Mouse (Mus musculus) kidney, adult 11 months (tissue): ENCODE measurements around the gene Usp32.
"Not testable (repeated sequence)": the region's sequence is repeated elsewhere in the genome, so short reads cannot be mapped to it uniquely, and the experiment has no call there.

Source experiments
- DNase-seq: peaks from one replicate; pipeline ENCODE4 v3.0.0; 2022

The Usp32 gene

GRCm38 (mm10) chr11:85139581-85140540, at the start of gene Usp32:
Gene Usp32, minus strand, starts transcription at chr11:85140161.
- DNase-seq = peak; percentile 97

GRCm38 (mm10) chr11:85189110-85189509, 49.1 kb upstream of the Usp32 start:
- no peak for DNase-seq

DNA sequence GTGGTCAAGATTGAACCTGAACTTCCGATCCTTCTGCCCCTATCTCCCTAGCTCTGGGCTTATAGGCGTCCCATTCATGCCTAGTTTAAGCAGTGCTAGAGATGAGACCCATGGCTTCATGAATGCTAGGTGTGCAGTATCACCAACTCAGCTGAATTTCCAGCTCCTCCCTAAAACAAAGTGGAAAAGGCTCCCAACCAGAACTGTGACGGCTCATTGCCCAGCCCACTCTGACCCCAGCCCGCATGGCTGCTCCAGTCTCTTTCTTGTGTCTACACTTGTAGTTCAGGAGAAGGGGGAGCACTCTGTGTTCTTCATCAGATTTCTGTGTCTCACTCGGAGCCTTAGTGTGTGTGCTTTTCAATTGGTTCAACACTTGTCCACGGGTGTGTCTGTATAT, 44.9 kb upstream of the Usp32 start:
- DNase-seq = no peak

GRCm38 (mm10) chr11:85184082-85184481, 44.1 kb upstream of the Usp32 start:
- peak; percentile 26 for DNase-seq

DNA sequence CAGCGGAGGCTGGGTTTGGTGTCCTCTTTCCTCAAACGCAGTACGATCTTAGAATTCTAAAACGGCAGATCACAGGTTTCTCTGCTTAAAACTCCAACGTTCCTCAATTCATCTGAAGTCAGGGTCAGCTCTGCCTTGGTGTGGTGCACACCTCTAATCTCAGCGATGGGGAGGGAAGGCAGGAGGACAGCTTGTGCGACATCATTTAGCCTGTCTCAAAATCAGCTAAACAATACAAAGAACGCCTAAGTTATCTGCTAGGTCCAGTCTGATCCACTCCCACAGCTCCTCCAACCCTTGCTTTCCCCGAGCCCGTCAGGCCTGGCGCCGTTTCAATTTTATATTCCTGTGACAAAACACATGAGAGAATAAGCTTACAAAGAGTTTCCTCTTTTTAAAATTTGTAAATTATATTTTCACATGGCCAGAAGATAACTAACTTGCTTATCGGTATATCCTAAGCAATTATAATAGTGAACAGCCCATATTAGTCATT, 43.4 kb upstream of the Usp32 start:
- no peak for DNase-seq

DNA sequence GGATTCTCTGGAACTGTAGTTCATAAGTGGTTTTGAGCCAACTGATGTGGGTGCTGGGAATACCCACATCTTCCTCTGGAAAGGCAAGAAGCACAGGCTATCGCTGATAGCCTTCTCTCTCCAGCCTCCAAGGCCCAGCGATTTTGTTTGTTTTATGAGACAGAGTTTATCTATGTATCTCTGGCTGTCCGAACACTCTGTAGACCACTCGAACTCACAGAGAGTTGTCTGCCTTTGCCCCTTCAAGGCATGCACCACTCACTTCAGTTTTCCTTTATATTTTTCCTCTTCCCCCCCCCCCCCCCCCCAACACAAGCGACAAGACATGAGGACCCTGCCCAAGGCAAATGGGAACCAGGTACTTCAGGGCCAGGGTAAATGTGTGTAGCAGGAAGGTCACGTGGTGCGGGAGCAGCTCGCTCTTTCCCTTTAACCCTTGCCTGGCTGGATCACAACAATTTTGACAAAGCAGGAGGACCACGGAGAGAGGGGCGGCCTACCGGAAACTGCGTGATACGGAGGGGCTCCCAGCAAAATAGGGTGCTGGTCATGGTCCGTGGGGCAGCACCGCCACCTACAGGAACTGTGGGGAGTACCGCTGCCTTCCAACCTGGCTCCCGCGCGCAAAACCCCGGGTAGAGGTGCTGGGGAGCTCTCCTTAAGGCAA, 42.8 kb upstream of the Usp32 start:
- peak; percentile 36 for DNase-seq

GRCm38 (mm10) chr11:85178413-85178812, 38.5 kb upstream of the Usp32 start:
- no peak for DNase-seq

- no peak for DNase-seq
Measured at GRCm38 (mm10) chr11:85177761-85178160, 37.8 kb upstream of the Usp32 start.

GRCm38 (mm10) chr11:85175941-85176340, 36.0 kb upstream of the Usp32 start:
- no peak for DNase-seq

GRCm38 (mm10) chr11:85170833-85171232, 30.9 kb upstream of the Usp32 start:
- DNase-seq = peak; percentile 9

DNA sequence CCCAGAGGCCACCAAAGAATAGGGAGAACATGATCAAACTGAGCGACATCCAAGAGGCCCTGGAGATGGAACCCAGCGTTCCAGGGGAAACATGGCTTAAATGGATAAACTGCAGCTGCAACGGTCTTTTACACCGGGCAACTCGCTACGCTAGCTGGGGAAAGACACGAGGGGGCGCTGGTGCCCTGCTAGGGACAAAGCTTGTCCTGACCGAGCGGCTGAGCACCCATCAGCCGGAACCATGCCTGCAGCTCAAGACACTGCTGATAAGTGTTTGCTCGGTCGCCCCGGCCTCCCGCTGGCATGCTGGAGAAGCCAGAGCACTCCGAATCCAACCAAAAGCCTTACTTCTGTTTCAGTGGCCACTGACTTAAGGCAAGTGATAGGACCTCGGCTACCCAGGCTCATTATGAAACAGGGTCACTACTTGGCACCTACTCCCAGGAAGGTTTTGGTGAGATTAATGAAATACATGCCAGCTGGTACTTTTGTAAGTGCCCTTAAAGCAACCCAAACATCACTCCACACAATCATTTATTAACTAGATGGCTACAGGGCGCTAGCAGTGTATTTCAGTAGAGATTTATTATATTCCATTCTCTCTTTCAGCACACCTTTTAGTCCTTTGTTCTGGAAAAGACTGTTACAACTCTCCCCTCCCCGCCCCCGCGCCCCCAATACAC, 30.2 kb upstream of the Usp32 start, which contains the start of gene 1700125H20Rik:
1700125H20Rik (plus strand) TSS at position 347 of the 683 bp plus-strand sequence.
- DNase-seq = peak; percentile 88

DNA sequence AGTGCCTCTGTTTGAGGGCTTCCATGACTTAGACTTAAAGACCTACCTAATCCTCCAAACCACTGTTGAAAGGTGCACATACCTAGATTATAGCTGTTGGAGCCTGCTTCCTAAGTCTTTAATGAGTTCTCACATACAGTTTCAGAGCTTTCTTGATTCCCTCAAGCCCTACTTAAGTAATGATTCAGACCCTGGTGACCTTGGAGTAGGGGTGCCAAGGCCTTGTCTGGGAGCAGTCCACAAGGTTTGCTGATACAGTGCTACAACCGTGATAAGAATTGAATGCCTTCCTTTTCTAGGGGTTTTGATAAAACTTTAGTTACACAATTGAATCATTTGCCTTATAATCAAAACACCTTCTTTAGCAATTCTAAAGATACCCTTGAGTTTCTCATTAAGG, 27.5 kb upstream of the Usp32 start:
- no peak for DNase-seq

DNA sequence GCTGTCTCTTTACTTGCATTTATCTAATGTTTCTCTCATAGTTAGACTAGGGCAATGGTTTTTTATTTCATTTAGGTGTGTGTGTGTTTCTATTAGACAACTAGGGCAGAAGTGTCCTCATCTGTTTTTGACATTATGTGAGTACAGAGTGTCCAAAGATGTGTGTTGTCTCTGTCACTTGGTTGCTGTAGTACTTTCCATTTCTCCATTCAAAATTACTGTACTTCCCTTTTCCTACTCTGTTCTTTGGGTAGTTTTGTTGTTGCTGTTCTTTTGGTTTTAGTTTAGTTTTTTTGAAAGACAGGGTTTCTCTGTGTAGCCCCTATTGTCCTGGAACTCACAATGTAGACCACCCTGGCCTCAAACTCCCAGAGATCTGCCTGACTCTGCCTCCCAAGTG, 24.4 kb upstream of the Usp32 start:
- DNase-seq = no peak

GRCm38 (mm10) chr11:85163014-85163413, 23.1 kb upstream of the Usp32 start:
- not testable (repeated sequence) for DNase-seq

DNA sequence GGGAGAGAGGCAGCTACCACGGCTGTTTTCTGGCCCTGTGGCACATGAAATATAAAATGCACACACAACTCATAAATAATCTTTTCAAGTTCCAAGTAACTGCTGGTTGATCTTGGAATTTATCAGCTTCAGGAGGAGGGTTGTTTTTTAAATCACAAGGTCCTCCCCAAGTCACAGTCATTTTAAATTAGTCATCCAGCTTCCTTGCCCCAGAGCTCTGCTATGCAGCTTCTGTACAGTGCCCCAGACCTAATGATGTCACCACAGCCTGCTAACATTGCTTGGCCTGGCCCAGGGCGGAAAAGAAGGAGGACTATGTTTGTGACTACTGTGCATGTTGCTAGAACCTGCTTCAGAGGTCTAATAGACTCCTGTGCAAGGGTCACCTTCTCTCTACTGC, 17.3 kb upstream of the Usp32 start:
- no peak for DNase-seq

DNA sequence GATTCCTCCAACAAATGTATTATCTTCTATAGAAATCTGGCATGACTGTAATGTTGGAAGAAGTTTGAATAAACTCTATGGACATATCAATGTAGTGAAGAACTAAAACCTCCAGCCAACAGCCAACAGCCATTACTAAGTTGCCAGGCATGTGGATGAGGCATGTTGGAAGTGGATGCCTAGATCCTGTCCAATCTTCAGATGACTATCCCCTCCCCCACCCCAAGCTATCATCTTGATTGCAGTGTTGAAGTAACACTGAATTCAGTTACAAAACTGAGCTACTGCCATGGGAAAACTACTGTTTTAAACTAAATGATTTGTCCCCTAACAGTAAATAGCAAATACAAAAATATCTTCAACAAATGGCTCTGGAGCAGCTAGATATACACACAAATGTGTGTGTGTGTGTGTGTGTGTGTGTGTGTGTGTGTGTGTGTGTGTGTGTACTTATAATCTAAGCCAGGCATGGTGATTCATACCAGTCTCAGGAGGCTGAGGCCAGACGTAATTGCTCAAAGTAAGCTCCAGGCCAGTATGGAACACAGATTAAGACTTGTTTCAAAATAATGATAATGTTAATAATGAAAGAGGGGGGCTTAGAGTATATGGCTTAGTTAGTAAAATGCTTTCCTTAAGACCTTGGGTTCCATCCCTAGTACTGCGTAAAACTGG, 12.4 kb upstream of the Usp32 start:
- no peak for DNase-seq

GRCm38 (mm10) chr11:85138776-85139474, 1.0 kb downstream of the Usp32 start:
- DNase-seq = peak; percentile 19

DNA sequence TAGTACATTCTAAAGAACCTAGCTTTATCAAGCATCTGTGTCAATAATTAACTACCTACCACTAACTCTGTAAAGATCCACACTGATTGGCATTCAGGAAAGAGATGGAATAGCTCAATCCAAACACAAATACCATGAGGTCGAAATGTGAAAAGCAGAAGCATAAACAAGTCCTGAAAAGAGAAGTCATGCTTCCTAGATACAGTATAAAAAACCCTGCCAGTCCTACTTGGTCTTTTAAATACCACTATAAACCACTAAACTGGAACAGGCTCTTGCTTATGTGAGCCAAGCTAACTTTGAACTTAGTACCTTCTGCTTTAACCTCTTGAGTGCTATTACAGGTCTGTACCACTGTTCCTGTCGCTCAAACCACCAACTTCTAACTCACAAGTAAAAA, 8.4 kb downstream of the Usp32 start:
- no peak for DNase-seq

DNA sequence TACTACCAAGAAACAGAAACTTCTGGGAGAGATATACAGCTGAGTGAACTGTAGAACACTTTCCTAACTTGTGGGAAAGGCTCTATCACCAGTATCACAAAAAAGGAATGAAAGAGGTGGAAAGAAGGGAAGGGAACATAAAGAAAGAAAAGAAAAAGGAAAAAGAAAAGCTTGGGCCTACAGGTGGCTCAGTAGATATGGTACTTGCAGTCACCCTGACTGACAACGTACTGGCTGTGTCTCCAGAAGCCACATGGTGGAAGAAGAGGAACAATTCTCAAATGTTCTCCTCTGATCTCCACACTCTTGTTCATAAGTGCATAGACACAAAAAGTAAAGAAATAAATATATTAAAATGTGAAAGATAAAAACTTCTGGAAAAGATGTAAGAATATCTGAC, 11.1 kb downstream of the Usp32 start:
- no peak for DNase-seq

DNA sequence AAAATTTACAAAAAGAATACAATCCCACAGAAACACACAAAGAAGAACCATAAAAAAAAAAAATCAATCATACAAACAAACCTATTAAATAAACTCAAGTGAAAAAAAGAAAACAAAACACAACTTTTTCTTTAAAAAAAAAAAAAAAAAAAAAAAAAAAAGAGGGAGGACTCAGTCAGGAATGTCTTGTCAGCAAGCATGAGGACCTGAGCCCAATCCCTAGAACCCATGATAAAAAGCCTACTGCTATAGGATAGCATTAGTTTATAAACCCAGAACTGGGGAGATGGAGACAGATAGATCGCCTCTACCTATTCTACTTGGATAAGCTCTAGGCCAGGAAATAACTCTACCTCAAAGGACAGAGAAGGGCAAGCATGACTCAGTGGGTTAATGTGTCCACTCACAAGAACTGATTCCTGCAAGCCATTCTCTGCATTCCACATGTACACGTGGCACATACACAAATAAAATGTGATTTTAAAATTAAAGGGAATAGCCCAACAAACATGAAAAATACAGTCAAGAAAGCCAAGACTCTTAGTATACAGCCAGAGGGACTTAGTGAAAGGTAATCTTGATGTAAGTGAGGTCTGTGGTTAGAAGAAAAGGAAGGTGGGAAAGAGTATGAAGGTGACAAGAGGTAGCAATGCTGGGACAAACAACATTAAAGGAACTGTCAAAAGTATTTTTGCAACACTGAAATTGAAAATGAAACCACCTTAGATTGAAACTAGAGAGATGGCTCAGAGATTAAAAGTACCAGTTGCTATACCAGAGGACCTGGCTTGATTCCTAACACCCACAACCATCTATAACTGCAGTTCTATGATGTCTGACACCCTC, 13.5 kb downstream of the Usp32 start:
- DNase-seq = no peak
